Mouse (Mus musculus) forebrain, postnatal 0 days (tissue): ENCODE measurements at regions not wholly inside any gene's neighbourhood (a gene's known extent, or its start where the extent isn't known, plus 50 kb on each side); places are given as distances from the start of the nearest gene placed in this dataset.

Experiments used
- ATAC-seq: fragments of 200-750 bp; cut with Nextera tagmentation; 2 replicates; pipeline ENCODE4 v1.8.0; 2017; ENCODE audit warnings: mild to moderate bottlenecking, moderate library complexity
- DNase-seq: peaks from one replicate; pipeline ENCODE4 v3.0.0-alpha.2; 2015
- H3K27ac ChIP-seq: fragments of 300-500 bp; sonication (generic); 2 replicates; pipeline ENCODE4 v1.5.1; 2014; ENCODE audit warnings: low read depth, mild to moderate bottlenecking, antibody characterized with exemption, low read length, moderate library complexity, mixed read lengths
- H3K27me3 ChIP-seq: fragments of 300-500 bp; sonication (generic); 2 replicates; pipeline ENCODE4 v1.6.1; 2014; ENCODE audit warnings: mild to moderate bottlenecking, low read length, mixed read lengths; ENCODE audit not compliant: insufficient read depth
- H3K36me3 ChIP-seq: fragments of 300-500 bp; sonication (generic); 2 replicates; pipeline ENCODE4 v1.6.1; 2014; ENCODE audit warnings: mild to moderate bottlenecking, moderate library complexity; ENCODE audit not compliant: insufficient read depth
- H3K4me1 ChIP-seq: fragments of 300-500 bp; sonication (generic); 2 replicates; pipeline ENCODE4 v1.6.1; 2014; ENCODE audit warnings: antibody characterized with exemption; ENCODE audit not compliant: insufficient read depth
- H3K4me2 ChIP-seq: fragments of 300-500 bp; sonication (generic); 2 replicates; pipeline ENCODE4 v1.6.1; 2014; ENCODE audit warnings: low read depth, mild to moderate bottlenecking, moderate library complexity
- H3K4me3 ChIP-seq: fragments of 300-500 bp; sonication (generic); 2 replicates; pipeline ENCODE4 v1.5.1; 2014; ENCODE audit warnings: low read depth, low read length, mixed read lengths
- H3K9ac ChIP-seq: fragments of 300-500 bp; sonication (generic); 2 replicates; pipeline ENCODE4 v1.6.1; 2014; ENCODE audit warnings: mild to moderate bottlenecking
- H3K9me3 ChIP-seq: fragments of 300-500 bp; sonication (generic); 2 replicates; pipeline ENCODE4 v1.6.1; 2016; ENCODE audit warnings: low read length
- CTCF ChIP-seq: sonication (generic); IDR thresholded peaks from 2 replicates; pipeline ENCODE4 v1.5.1; 2016; ENCODE audit warnings: antibody characterized with exemption, control low read depth, low read depth
- WGBS: fragments of 180-500 bp; shearing (Covaris S2); extraction: QIAGEN DNeasy Blood & Tissue Kit; methylation state at CpG from one replicate; pipeline ENCODE4 v1.1.7; 2014; 5-methylcytosine and 5-hydroxymethylcytosine counted together

DNA sequence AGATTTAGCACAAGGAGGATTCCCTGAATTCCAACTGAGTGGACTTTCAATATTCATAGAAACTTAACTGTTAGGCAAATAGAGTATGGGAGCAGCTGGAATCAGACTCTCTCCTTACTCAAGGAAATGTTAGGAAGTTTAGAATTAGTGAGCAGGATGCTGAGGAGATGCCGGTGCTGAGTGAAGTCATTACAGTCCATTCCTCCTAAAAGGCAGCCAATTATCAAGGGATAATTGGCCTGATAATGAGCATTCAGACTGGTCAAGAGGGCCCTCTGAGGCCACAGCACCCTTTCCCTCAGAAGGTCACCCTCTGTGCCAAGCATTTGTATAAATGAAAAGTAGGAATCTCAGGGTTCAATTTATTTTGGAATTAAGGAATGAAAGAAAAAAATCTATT is 590.6 kb downstream of the Gm43517 start:
- Histone ChIP-seq H3K4me2 (no peak overlapping the region), H3K9me3 (no peaks in the 10 kb centered on the region), H3K36me3 (no peaks in the 10 kb centered on the region), H3K27ac (no peak overlapping the region), H3K4me3 (no peak overlapping the region), H3K9ac (no peak overlapping the region), H3K27me3 (no peaks in the 10 kb centered on the region), H3K4me1 (no peaks in the 10 kb centered on the region)
- 7% methylated on average over 1 of the region's 1 CpGs for WGBS
- no peak for DNase-seq
- ATAC-seq: no peak
- TF ChIP-seq CTCF: no peak

DNA sequence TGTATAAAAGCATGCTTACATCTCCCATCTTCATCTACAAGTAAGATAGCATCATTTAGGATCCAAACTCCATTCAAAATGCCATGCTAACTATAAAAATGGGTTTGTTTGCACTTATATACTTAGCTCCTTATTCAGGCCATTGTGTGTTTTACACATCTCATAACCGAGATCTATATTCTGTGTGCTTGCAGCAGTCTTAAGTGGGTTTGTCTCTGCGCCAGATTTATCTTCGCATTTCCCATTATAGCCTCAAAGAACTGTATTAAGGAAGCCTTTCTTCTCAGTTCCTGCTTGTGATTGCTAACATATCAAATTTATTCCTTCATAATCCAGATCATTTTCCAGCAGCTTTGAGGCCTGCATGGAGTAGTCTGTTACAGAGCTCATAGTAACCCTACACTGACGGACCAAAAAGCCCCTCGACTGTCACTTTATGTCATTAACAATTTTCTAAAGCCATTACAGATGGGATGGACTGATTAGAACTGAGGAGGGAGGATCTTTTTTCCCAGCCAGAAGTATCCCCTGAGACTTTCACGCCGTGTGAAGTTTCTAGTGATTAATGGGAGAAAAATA is 607.6 kb downstream of the Gm43517 start:
- TF ChIP-seq CTCF: no peak
- Histone ChIP-seq H3K9ac (no peak overlapping the region), H3K4me3 (no peak overlapping the region), H3K27ac (0 out of 2 replicates have a peak overlapping the region, but pooled peaks have one; percentile 21), H3K4me1 (no peaks in the 10 kb centered on the region; the same call in 1 of the 2 replicates), H3K27me3 (no peaks in the 10 kb centered on the region), H3K9me3 (no peaks in the 10 kb centered on the region), H3K36me3 (no peaks in the 10 kb centered on the region), H3K4me2 (no peak overlapping the region)
- WGBS: 52% methylated on average over 7 of the region's 7 CpGs
- DNase-seq: peak; percentile 44
- 0 out of 2 replicates have a peak, but pooled peaks have one; percentile 38 for ATAC-seq

DNA sequence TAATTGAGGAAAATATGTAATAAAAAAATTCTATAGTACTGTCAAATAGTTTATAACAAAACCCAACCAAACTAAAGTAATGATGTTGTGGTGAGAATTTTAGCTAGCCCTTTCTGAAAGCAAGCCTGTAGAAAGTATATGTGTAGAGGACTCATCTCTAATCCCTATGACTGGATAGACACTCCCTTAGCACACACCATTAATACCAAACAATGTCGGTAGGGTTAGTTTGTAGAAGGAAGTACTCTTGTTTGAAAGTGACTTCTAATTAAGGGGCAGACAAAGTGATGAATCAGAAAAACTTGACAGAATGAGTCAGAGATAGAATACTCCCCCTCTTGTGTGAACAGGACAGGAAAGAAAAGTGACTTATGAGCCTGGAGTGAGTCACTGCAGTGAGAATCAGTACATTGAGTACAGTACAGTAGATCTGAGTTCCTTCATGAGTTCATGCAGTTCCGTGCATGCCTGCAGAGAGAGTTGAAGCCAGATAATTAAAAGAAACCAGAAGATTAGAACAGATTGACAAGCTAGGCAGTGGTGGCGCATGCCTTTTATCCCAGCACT is 610.0 kb downstream of the Prkd1 start:
- no peak for ATAC-seq
- 90% methylated on average over 3 of the region's 3 CpGs for WGBS
- Histone ChIP-seq H3K27ac (no peak overlapping the region), H3K36me3 (no peaks in the 10 kb centered on the region), H3K4me1 (no peaks in the 10 kb centered on the region), H3K27me3 (no peaks in the 10 kb centered on the region), H3K4me2 (no peak overlapping the region), H3K4me3 (no peak overlapping the region), H3K9me3 (no peaks in the 10 kb centered on the region), H3K9ac (no peak overlapping the region)
- no peak for TF ChIP-seq CTCF
- DNase-seq: no peak

DNA sequence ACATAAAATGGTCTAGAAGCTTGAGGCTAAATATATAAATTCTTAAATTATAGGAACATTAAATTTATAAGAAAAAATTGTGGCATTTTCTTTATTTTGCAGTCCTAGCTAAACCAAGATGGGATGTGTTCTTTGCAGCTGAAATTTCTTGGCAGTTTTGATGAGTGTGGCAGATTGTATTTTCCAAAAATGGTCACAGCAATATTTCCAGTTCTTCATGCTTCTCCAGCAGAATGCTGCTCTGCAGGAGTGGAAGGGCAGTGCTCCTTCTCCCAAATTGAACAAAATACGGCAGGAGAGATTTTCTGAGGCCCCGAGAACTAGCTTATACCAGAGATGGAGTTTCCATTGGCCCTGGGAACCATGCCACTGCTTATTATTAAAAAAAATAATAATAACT is 587.6 kb downstream of the Prkd1 start:
- TF ChIP-seq CTCF: no peak
- Histone ChIP-seq H3K36me3 (no peaks in the 10 kb centered on the region), H3K4me2 (no peak overlapping the region), H3K4me1 (no peaks in the 10 kb centered on the region), H3K9ac (no peak overlapping the region), H3K27me3 (no peaks in the 10 kb centered on the region), H3K9me3 (no peaks in the 10 kb centered on the region), H3K4me3 (no peak overlapping the region), H3K27ac (no peak overlapping the region)
- ATAC-seq: no peak
- WGBS: 83% methylated on average over 2 of the region's 2 CpGs
- no peak for DNase-seq

DNA sequence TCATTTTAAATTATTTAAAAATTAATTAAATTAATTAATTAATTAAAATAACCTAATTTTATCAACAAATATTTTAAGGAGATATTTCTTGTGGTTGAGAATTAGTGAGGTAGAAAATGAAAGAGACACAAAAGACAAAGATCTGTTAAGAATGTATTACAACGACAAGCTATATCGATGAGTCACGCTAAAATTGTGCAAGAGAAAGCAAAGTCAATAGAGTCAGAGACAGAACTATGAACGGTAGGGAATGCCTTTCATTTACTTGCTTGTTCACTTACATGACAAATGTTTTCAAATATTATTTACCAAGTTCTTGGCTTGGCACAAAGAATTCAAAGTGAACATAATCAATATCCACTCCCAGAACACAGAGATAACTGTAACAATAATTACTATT is 582.5 kb downstream of the Prkd1 start:
- H3K9ac ChIP-seq: no peak overlapping the region
- no peaks in the 10 kb centered on the region for H3K36me3 ChIP-seq
- ATAC-seq: no peak
- no peak overlapping the region for H3K4me3 ChIP-seq
- no peak overlapping the region for H3K27ac ChIP-seq
- H3K27me3 ChIP-seq: no peaks in the 10 kb centered on the region
- no peak for DNase-seq
- no peak for TF ChIP-seq CTCF
- H3K4me1 ChIP-seq: no peaks in the 10 kb centered on the region
- H3K4me2 ChIP-seq: no peak overlapping the region
- WGBS: 86% methylated on average over 4 of the region's 4 CpGs
- no peaks in the 10 kb centered on the region for H3K9me3 ChIP-seq

DNA sequence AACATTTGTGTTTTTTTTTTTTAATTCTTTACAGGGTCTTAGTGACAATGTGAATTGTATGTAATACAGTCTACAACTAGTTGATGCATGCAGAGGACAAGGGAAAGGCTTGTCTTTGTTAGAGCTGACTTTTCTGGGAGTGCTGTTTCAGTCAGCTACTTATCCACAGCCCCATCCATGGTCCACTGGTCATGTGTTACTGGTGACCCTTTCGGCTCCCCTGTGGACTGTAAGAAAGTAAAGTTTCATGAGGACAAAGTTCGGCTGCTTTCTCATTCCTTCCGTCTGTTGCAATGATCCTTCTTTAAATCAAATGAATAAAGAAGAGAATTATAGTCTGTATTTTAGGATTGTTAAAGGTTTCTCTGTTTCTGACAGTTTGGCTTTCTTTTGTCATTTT is 577.1 kb downstream of the Prkd1 start:
- Histone ChIP-seq H3K4me3 (no peak overlapping the region), H3K4me1 (no peaks in the 10 kb centered on the region), H3K36me3 (no peaks in the 10 kb centered on the region), H3K9ac (no peak overlapping the region), H3K4me2 (no peak overlapping the region), H3K9me3 (no peaks in the 10 kb centered on the region), H3K27me3 (no peaks in the 10 kb centered on the region), H3K27ac (no peak overlapping the region)
- DNase-seq (no peak), ATAC-seq (no peak)
- no peak for TF ChIP-seq CTCF
- whole genome bisulfite sequencing: 27% methylated on average over 3 of the region's 3 CpGs

DNA sequence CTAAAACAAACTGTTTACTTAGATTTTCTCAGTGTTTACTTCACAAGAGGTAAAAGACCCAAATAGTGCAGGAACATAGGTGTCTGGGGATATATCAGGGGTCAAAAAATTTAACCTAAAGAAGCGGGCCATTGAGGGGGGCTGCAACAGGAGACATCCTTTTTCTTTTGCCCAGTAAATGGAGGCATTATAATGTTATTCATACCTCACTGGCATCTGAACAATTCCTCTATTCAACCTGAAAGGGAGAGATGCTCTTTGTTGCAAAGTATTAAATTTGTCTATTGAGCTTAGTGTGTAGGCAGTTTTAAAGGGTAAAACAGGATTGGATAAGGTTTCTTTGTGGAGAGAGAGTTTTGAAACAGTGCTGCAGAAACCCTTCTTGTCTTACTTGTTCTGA is 576.5 kb downstream of the Prkd1 start:
- H3K4me3 ChIP-seq: no peak overlapping the region
- DNase-seq (no peak), ATAC-seq (no peak)
- WGBS: 56% methylated on average over 1 of the region's 1 CpGs
- no peaks in the 10 kb centered on the region for H3K36me3 ChIP-seq
- no peak overlapping the region for H3K27ac ChIP-seq
- H3K27me3 ChIP-seq: no peaks in the 10 kb centered on the region
- H3K9ac ChIP-seq: no peak overlapping the region
- H3K9me3 ChIP-seq: no peaks in the 10 kb centered on the region
- no peak overlapping the region for H3K4me2 ChIP-seq
- no peaks in the 10 kb centered on the region for H3K4me1 ChIP-seq
- no peak for TF ChIP-seq CTCF

DNA sequence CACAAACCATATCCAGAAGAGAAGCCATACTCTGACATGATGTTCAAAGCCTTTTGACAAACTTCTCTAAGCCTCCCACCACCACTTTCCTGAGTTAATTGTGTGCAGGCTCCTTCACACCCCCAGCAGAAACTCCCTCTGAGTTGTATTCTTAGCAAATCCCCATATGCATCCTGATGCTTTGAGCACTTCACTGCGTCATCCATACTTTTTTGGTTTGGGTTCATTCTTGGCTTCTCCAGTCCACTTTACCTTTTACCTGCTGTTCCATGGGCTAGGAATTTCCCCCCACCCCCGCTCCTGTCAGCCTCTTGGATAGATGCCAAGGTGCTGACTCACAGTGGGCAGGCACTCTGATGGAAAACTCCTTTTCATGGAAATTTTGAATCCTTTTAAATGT is 575.2 kb downstream of the Prkd1 start:
- no peak overlapping the region for H3K9ac ChIP-seq
- ATAC-seq (no peak), DNase-seq (no peak)
- H3K4me3 ChIP-seq: no peak overlapping the region
- no peak overlapping the region for H3K4me2 ChIP-seq
- no peak for TF ChIP-seq CTCF
- H3K9me3 ChIP-seq: no peaks in the 10 kb centered on the region
- no peaks in the 10 kb centered on the region for H3K27me3 ChIP-seq
- H3K36me3 ChIP-seq: no peaks in the 10 kb centered on the region
- H3K4me1 ChIP-seq: no peaks in the 10 kb centered on the region
- no peak overlapping the region for H3K27ac ChIP-seq
- WGBS: 44% methylated on average over 2 of the region's 2 CpGs
